Mouse (Mus musculus): ENCODE data around the gene Hbq1a. TPM values are rescaled to one million over a fixed set of nuclear protein-coding genes. Genes with fewer than 3 reads are reported as not detected.
"Not testable (repeated sequence)": the region's sequence is repeated elsewhere in the genome, so short reads cannot be mapped to it uniquely, and the experiment has no call there.

Hbq1a gene
- polyA plus RNA-seq (2015; fragmentation: Nextera tagmentation; extraction: Ambion mirVana) = 0.67 and 0.84 TPM in 2 replicates

DNA sequence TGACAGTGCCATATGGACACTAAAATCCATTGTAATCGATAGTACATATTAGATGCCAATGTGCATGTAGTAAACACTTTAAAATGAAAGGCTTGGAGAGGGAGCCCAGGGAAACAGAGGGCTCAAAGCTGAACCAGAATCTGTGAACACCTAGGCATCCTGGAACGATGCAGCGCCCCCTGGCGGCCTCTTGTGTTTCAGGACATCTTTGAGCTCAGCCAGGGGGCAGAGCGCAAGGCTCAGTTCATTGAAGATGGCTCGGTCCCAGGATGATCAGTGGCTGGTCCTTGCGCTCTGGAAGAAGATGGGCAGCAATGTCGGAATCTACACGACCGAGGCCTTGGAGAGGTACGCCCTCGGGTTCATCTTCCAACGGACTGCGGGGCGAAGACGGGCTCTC, at the start of gene Hbq1a:
Gene Hbq1a (plus strand): TSS at position 205 of the 400 bp plus-strand sequence.
- H3K9me3 ChIP-seq (replicated peaks); H3K27ac ChIP-seq (replicated peaks); H3K9ac ChIP-seq; H3K4me1 ChIP-seq; H3K36me3 ChIP-seq; ATAC-seq (ENCODE audit: insufficient number of reproducible peaks, low FRiP score, low TSS enrichment, low read depth): not testable (repeated sequence)
- peaks cover 14% of the 10 kb centered on the region for H3K27me3 ChIP-seq
- H3K4me2 ChIP-seq (replicated peaks) = peak within 1 kb of the TSS; percentile 40
- H3K4me3 ChIP-seq (replicated peaks) = 0 out of 2 replicates have a peak within 1 kb of the TSS, but pooled peaks have one; percentile 13
- 7% methylated on average over 16 of the region's 16 CpGs for WGBS

DNA sequence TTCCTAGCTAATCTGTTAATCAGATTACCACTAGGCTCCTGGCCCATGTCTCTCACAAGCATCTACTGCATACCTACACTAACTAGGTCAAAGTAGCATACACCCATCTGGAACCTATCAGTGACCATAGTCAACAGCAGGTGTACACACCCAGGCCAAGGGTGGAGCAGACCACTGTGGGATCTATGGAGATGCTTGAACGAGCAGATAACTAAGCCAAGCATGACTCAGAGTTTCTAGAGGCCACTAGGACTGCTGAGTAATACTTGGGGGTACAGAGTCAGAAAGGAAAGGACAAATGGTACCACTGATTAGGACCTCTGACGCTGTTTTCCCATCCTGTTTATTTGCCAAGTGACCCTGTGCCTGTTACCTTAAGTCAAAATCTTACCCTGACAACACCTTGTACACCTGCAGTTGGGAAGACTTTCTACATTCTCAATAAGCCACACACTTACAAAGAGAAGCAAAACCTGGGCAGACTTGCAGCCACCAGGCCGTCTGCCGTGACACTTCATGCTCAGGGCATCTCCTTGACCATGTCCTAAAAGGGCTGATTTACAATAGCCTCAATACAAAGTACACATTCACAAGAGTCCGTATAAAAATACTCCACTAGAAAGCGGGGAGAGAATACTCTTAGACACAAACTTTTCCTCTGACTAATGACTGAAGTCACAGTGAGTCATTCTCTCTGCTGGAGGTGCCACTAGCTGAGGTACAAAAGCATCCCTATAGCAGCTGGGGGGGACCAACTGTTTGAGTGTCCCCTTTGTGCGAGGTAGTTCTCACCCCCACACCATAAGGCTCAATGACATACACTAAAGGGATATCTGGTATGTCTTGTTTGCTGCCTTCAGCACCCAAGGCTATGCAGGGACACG, 48.7 kb upstream of the Hbq1a start:
- Histone ChIP-seq H3K27ac (replicated peaks) (no peak overlapping the region), H3K4me3 (replicated peaks) (no peak overlapping the region), H3K9ac (no peak overlapping the region), H3K4me2 (replicated peaks) (no peak overlapping the region), H3K9me3 (replicated peaks) (no peaks in the 10 kb centered on the region), H3K27me3 (no peaks in the 10 kb centered on the region), H3K4me1 (no peaks in the 10 kb centered on the region), H3K36me3 (peaks cover 69% of the 10 kb centered on the region)
- no peak for ATAC-seq (ENCODE audit: insufficient number of reproducible peaks, low FRiP score, low TSS enrichment, low read depth)
- WGBS = 83% methylated on average over 8 of the region's 8 CpGs

DNA sequence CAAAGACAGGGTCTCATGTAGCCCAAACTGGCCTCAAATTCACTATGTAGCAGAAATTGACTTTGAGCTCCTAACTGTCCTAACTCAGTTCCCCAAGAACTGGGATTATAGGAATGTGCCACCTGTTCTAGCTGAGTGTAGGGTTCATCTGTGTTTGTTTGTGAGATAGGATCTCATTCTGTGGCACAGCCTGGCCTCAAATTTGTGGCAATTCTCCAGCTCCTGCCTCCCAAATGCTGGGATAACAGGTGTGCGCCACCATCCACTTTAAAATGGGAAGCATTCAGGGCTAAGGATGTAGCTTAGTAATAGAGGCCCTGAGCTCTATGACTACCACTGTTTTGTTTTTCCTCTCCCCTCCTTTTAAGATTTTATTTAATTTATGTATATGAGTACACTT, 46.7 kb upstream of the Hbq1a start:
- Histone ChIP-seq H3K9ac (no peak overlapping the region), H3K27ac (replicated peaks) (no peak overlapping the region), H3K36me3 (peaks cover 52% of the 10 kb centered on the region), H3K27me3 (no peaks in the 10 kb centered on the region), H3K4me2 (replicated peaks) (no peak overlapping the region), H3K4me1 (no peaks in the 10 kb centered on the region), H3K9me3 (replicated peaks) (no peaks in the 10 kb centered on the region), H3K4me3 (replicated peaks) (no peak overlapping the region)
- ATAC-seq (ENCODE audit: insufficient number of reproducible peaks, low FRiP score, low TSS enrichment, low read depth) = no peak
- WGBS = 93% methylated on average over 1 of the region's 1 CpGs

DNA sequence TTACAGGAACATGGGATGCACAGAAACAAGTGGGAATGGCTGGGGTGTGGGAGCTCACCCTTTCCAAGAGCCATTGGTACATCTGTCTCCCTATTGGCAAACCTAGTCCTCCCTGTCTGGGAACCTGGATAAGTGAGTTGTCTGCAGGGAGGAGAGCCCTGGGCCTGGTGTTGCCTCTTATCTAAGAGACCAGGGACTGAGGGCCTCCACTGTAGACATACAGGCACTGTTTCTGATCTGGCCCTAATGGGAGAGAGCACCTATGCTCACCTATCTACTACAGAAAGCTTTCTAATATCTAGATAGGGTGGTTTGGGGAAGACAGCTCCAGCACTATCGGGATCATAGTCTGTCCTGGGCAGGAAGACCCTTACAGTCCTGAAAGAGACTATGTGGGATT, 43.7 kb upstream of the Hbq1a start:
- no peak for ATAC-seq (ENCODE audit: insufficient number of reproducible peaks, low FRiP score, low TSS enrichment, low read depth)
- Histone ChIP-seq H3K4me2 (replicated peaks) (no peak overlapping the region), H3K27ac (replicated peaks) (no peak overlapping the region), H3K36me3 (peaks cover 37% of the 10 kb centered on the region), H3K27me3 (no peaks in the 10 kb centered on the region), H3K4me3 (replicated peaks) (no peak overlapping the region), H3K9me3 (replicated peaks) (no peaks in the 10 kb centered on the region), H3K9ac (no peak overlapping the region), H3K4me1 (no peaks in the 10 kb centered on the region)
- 89% methylated on average over 1 of the region's 1 CpGs for WGBS

DNA sequence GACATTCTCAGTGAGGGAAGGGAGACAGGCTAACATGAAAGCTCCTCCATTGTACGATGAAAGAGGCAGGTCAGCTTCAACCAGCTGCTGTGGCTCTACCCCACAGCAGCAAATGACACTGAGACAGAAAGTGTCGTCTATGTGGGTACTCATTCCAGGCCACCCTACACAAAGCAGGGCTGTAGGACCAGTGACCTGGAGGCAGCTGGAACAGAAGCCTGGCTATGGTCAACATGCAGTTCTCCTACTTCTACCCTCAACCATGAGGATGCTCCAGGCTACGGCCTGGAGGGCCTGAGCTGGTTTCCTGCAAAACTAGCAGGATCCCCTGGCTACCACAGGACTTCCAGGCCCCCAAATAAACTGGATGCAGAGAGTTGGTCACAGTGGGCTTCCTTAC, 43.3 kb upstream of the Hbq1a start:
- H3K36me3 ChIP-seq = peaks cover 33% of the 10 kb centered on the region
- no peak overlapping the region for H3K9ac ChIP-seq
- WGBS = 80% methylated on average over 3 of the region's 3 CpGs
- H3K9me3 ChIP-seq (replicated peaks) = no peaks in the 10 kb centered on the region
- H3K27me3 ChIP-seq = no peaks in the 10 kb centered on the region
- H3K4me1 ChIP-seq = no peaks in the 10 kb centered on the region
- no peak overlapping the region for H3K4me2 ChIP-seq (replicated peaks)
- H3K27ac ChIP-seq (replicated peaks) = no peak overlapping the region
- no peak for ATAC-seq (ENCODE audit: insufficient number of reproducible peaks, low FRiP score, low TSS enrichment, low read depth)
- no peak overlapping the region for H3K4me3 ChIP-seq (replicated peaks)

DNA sequence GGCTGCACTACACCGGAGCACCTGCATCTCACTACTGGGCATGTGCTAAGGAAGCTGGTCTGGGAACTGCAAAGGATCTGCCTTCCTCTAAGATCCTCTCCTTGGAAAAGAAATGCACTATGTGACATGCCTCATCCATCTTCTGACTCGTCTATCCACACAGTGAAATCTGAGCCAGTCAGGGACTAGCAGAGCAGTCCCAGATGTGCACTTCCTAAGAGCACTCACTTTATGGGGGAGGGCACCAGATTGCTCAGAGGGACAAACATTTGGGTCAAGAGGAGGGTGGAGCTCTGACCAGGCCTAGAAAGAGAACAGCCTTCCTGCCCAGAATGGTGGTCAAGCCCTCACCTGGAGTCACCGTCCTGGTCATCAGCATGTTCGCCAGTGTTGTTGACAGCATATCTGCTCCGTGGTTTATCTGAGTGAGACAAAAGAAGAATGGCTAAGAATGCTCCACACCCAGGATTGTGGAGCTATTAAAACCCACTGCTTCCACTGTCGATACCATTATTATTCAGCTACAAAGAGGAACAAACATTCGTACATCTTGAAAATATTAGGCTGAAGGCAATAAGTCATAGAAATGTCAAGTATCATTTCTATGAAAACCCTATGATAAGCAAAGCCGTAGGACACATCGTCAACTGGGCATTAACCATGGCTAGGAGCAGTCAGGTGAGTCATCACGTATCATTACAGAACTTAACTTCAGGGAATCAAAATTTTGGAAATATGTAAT, 37.0 kb upstream of the Hbq1a start:
- peaks cover under 1% of the 10 kb centered on the region; the same call in 1 of the 2 replicates for H3K4me1 ChIP-seq
- no peak overlapping the region for H3K4me3 ChIP-seq (replicated peaks)
- no peaks in the 10 kb centered on the region for H3K27me3 ChIP-seq
- no peak overlapping the region for H3K4me2 ChIP-seq (replicated peaks)
- H3K9me3 ChIP-seq (replicated peaks) = no peaks in the 10 kb centered on the region
- H3K36me3 ChIP-seq = peaks cover 8% of the 10 kb centered on the region
- H3K9ac ChIP-seq = no peak overlapping the region
- no peak overlapping the region for H3K27ac ChIP-seq (replicated peaks)
- no peak for ATAC-seq (ENCODE audit: insufficient number of reproducible peaks, low FRiP score, low TSS enrichment, low read depth)
- WGBS = 64% methylated on average over 10 of the region's 10 CpGs

DNA sequence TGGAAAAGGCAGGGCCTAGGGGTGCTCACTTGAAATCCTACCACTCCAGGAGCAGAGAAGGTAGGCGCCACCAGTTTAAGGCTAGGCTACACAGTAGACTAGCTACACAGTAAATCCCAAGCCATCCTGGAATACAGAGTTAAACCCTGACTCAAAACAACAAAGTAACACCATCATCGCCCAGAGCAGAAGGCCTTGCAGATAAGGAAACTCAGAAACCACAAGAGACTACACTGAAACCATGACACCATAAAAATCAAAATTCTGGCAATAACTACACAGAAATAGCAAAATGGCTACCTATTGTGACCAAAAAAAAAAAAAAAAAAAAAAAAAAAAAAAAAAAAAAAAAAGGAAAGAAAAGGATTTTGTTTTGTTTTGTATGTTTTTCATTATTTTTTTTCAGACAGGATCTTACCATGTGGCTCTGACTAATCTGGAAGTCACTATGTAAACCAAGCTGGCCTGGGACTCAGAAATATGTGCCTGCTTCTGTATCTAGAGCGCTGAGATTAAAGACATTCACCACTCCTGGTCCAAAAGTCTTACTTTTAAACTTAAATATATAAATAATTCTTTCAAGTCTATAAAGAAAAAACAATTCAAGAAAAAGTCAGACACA, 34.6 kb upstream of the Hbq1a start:
- Histone ChIP-seq H3K9me3 (replicated peaks) (no peaks in the 10 kb centered on the region), H3K9ac (no peak overlapping the region), H3K4me2 (replicated peaks) (no peak overlapping the region), H3K27me3 (no peaks in the 10 kb centered on the region), H3K4me3 (replicated peaks) (no peak overlapping the region), H3K36me3 (peaks cover 5% of the 10 kb centered on the region), H3K4me1 (peaks cover 5% of the 10 kb centered on the region), H3K27ac (replicated peaks) (no peak overlapping the region)
- WGBS = 78% methylated on average over 3 of the region's 3 CpGs
- no peak for ATAC-seq (ENCODE audit: insufficient number of reproducible peaks, low FRiP score, low TSS enrichment, low read depth)

DNA sequence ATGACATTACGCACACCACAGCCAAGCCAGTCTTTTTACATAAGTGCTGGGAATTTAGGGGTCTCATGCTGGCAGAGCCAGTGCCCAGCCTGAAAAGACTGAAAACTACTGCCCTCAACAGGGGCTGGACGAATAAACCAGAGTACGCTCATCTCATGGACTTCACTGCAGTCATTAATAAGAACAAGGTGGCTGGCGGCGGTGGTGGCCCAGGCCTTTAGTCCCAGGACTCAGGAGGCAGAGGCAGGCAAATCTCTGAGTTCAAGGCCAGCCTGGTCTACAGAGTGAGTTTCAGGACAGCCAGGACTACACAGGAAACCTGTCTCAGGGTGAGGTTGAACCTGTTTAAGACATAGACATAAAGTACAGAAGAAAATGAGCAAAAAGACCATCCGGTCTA, 33.7 kb upstream of the Hbq1a start:
- Histone ChIP-seq H3K27ac (replicated peaks) (no peak overlapping the region), H3K4me1 (peaks cover 5% of the 10 kb centered on the region), H3K36me3 (peaks cover under 1% of the 10 kb centered on the region; the same call in 1 of the 2 replicates), H3K9me3 (replicated peaks) (no peaks in the 10 kb centered on the region), H3K9ac (no peak overlapping the region), H3K4me2 (replicated peaks) (no peak overlapping the region), H3K4me3 (replicated peaks) (no peak overlapping the region), H3K27me3 (no peaks in the 10 kb centered on the region)
- 93% methylated on average over 6 of the region's 6 CpGs for WGBS
- ATAC-seq (ENCODE audit: insufficient number of reproducible peaks, low FRiP score, low TSS enrichment, low read depth) = no peak

DNA sequence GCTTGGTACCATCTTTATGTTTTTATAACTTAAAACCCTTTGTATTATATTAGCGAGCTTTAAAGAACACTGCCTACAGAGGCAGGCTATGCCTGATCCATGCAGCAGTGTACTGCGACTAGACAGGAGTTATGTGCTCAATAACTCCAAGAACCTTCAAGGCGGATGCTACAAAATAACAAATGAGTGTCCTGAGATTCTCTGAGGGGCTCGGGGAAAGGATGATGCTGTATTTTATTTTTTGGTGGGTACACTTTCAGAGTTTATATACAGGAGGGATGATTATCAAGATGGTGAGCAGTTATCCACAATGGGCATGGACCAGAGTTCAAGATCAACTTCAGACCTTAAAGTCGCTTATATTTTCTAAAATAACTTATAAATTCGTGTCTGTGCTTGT, 33.1 kb upstream of the Hbq1a start:
- ATAC-seq (ENCODE audit: insufficient number of reproducible peaks, low FRiP score, low TSS enrichment, low read depth) = no peak
- WGBS = 23% methylated on average over 6 of the region's 6 CpGs
- H3K27me3 ChIP-seq = no peaks in the 10 kb centered on the region
- no peaks in the 10 kb centered on the region; the same call in 1 of the 2 replicates for H3K36me3 ChIP-seq
- peak overlapping the region; percentile 94 for H3K27ac ChIP-seq (replicated peaks)
- peak overlapping the region; percentile 92 for H3K9ac ChIP-seq
- H3K4me3 ChIP-seq (replicated peaks) = peak overlapping the region; percentile 85
- peak overlapping the region; percentile 54 for H3K4me2 ChIP-seq (replicated peaks)
- peaks cover 5% of the 10 kb centered on the region for H3K4me1 ChIP-seq
- H3K9me3 ChIP-seq (replicated peaks) = no peaks in the 10 kb centered on the region

DNA sequence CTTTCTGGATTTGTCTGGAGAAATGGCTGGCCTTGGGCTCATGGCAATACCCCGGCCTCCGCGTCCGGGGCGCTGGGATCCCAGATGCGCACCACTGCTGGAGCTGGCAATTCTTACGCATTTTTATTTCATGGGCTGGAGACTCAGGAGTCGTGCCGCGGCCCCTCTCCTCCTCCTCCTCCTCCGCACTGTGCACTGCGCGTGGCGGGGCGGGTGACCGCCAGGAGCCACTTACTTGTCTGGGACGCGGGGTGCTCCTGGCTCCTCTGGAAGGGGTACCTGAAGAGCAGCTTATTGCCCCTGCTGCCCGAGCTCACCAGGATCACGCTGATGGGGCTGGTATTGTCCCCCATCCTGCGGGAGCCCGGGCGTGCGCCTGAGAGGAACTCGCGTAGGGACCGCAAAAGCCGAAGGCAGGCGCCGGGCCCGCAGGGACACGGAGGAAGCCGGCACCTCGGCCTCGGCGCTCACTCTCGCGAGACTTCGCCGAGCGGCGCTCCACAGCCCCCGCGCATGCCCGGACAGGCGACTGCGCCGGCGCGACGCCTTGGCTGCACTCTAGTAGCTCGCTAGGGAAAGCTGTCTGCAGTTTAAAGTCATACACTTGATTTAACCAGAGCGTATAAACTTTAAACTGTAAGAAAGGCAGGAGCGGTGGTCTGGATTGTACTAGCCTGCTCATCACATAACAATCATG, 32.5 kb upstream of the Hbq1a start, which contains the start of gene Nprl3:
Gene Nprl3 (minus strand): TSS at position 520 of the 697 bp plus-strand sequence.
- under 1% methylated on average over 54 of the region's 54 CpGs for WGBS
- H3K36me3 ChIP-seq = no peaks in the 10 kb centered on the region; the same call in 1 of the 2 replicates
- peak within 1 kb of the TSS; percentile 94 for H3K27ac ChIP-seq (replicated peaks)
- H3K27me3 ChIP-seq = no peaks in the 10 kb centered on the region
- ATAC-seq (ENCODE audit: insufficient number of reproducible peaks, low FRiP score, low TSS enrichment, low read depth) = peak; percentile 98
- peak within 1 kb of the TSS; percentile 92 for H3K9ac ChIP-seq
- H3K9me3 ChIP-seq (replicated peaks) = no peaks in the 10 kb centered on the region
- H3K4me2 ChIP-seq (replicated peaks) = peak within 1 kb of the TSS; percentile 54
- peak within 1 kb of the TSS; percentile 85 for H3K4me3 ChIP-seq (replicated peaks)
- peaks cover 5% of the 10 kb centered on the region for H3K4me1 ChIP-seq

Data from embryonic facial prominence, embryonic 15.5 days (tissue).